20 mouse cellular contexts compared by ENCODE assay signal in the genomic region with DNA sequence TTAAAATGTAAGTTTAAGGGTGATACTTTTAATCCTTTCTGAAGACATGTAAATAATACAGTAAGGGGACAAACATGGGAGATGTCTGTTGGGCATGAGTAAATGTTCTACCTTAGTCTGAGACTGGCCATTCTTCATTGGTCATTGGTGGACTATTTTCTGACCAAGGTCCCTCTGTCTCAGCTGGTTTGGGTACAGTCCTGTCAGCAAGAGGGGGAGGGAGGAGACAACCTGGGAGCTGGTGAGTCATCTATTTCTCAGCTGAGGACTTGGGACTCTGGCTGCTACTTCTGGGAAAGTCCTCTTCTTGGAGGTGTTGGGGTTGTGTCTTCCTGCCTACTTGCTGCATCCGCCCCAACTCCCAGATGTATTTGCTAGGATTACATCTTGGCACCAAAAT. TPM values are rescaled to one million over a fixed set of nuclear protein-coding genes. Genes with fewer than 3 reads are reported as not detected.
A peak's percentile ranks its signal among the peaks of the same experiment; 100 is the strongest.
DNase-seq lines count a peak whose midpoint lies in the region; ATAC-seq and TF ChIP-seq lines count a peak whose summit lies in the region.
"Had no signal": no experiment of that assay in that cellular context is flagged by ENCODE, and none has a peak within 500 bp of the region (broad histone marks: within the 10 kb centered on the region; RNA-seq: fewer than 3 reads in every experiment).

No protein-coding gene starts in this region.

- TF ChIP-seq CTCF in kidney, adult 2 months (conservative IDR thresholded peaks at IDR 0.05; ENCODE audit: insufficient read depth, insufficient read length, low read depth, low read length) = no peak

- peak; percentile 92 for DNase-seq in kidney, adult 2 months
- DNase-seq in kidney, postnatal 10 days = no peak
- peak; percentile 39 for DNase-seq in kidney, postnatal 14 days
- peak; percentile 43 to 78 for DNase-seq in kidney, postnatal 25 days
- DNase-seq in yolk sac, embryonic 10.5 days (ENCODE audit: low spot score) = peak; percentile 73
- no peak for DNase-seq in layer of hippocampus, adult 9-10 months (ENCODE audit: low spot score)
- DNase-seq: adrenal gland, postnatal 25 days; B cell, adult 2 months; cerebellum, adult 2 months; cerebellum, postnatal 10 days; gastrocnemius, postnatal 36 days; heart, adult 11 months; heart, postnatal 36 days had no signal

- no peaks in the 10 kb centered on the region for H3K9me3 ChIP-seq in kidney, embryonic 15.5 days (replicated peaks)
- H3K9me3 ChIP-seq: embryonic facial prominence, embryonic 10.5 days; heart, embryonic 13.5 days; hindbrain, embryonic 15.5 days had no signal

- ATAC-seq in kidney, embryonic 15.5 days (replicated peaks; ENCODE audit: low FRiP score) = no peak
- ATAC-seq: CD4-positive, CD25-positive, alpha-beta regulatory T cell, adult 4 months; forebrain, embryonic 14.5 days had no signal

- no peak overlapping the region for H3K4me2 ChIP-seq in kidney, embryonic 15.5 days
- H3K4me2 ChIP-seq: heart, embryonic 13.5 days; hindbrain, embryonic 15.5 days had no signal

- H3K9ac ChIP-seq in kidney, embryonic 15.5 days = no peak overlapping the region
- H3K9ac ChIP-seq: heart, embryonic 13.5 days; hindbrain, embryonic 15.5 days had no signal

- 56% methylated on average over 1 of the region's 1 CpGs for WGBS in kidney, adult 2 months
- WGBS in kidney, embryonic 15.5 days = 77% methylated on average over 1 of the region's 1 CpGs

- peaks cover 2% of the 10 kb centered on the region; the same call in 1 of the 2 replicates for H3K4me1 ChIP-seq in kidney, adult 2 months (ENCODE audit: control insufficient read depth, insufficient read depth, low read length)
- H3K4me1 ChIP-seq in kidney, embryonic 15.5 days = peaks cover 9% of the 10 kb centered on the region

- no peak for TF ChIP-seq POLR2A in kidney, adult 2 months (IDR thresholded peaks at IDR 0.05; ENCODE audit: low read depth, low read length)

- no peaks in the 10 kb centered on the region for H3K36me3 ChIP-seq in kidney, adult 2 months (ENCODE audit: control insufficient read depth, insufficient read depth, low read length)
- no peaks in the 10 kb centered on the region for H3K36me3 ChIP-seq in kidney, embryonic 15.5 days
- H3K36me3 ChIP-seq: embryonic facial prominence, embryonic 10.5 days; heart, embryonic 13.5 days; hindbrain, embryonic 15.5 days had no signal

- no peaks in the 10 kb centered on the region for H3K27me3 ChIP-seq in kidney, adult 2 months (replicated peaks; ENCODE audit: control insufficient read depth, insufficient read depth, low read length)
- H3K27me3 ChIP-seq in kidney, embryonic 15.5 days = peaks cover 16% of the 10 kb centered on the region
- H3K27me3 ChIP-seq: hindbrain, embryonic 15.5 days had no signal

- no peak overlapping the region for H3K27ac ChIP-seq in kidney, adult 2 months (ENCODE audit: insufficient read depth, low read depth, low read length)
- no peak overlapping the region for H3K27ac ChIP-seq in kidney, embryonic 15.5 days
- H3K27ac ChIP-seq: embryonic facial prominence, embryonic 10.5 days; heart, embryonic 13.5 days; hindbrain, embryonic 15.5 days had no signal

- no peak overlapping the region for H3K4me3 ChIP-seq in kidney, adult 2 months (ENCODE audit: insufficient read depth, low read depth, low read length)
- no peak overlapping the region for H3K4me3 ChIP-seq in kidney, embryonic 15.5 days (replicated peaks)
- H3K4me3 ChIP-seq: embryonic facial prominence, embryonic 10.5 days; heart, embryonic 13.5 days; hindbrain, embryonic 15.5 days had no signal

RNA-seq across cellular contexts. Expression of a gene that starts 3.1 kb away (rescaled TPM):
- polyA plus RNA-seq in kidney, adult 2 months (2012; rRNA removed) = 5.9 and 7.8 TPM in 2 replicates
- polyA plus RNA-seq in kidney, embryonic 15.5 days (2015; fragmentation: Nextera tagmentation; extraction: Ambion mirVana) = 0.72 and 1.1 TPM in 2 replicates
- polyA plus RNA-seq: CD4-positive, CD25-positive, alpha-beta regulatory T cell, adult 4 months; heart, postnatal 0 days had no signal

RNA-seq across cellular contexts. Expression of a gene that starts 14.4 kb away (rescaled TPM):
- polyA plus RNA-seq in kidney, adult 2 months (2012; rRNA removed) = 24.0 and 27.4 TPM in 2 replicates
- 17.6 and 19.6 TPM in 2 replicates for polyA plus RNA-seq in kidney, embryonic 15.5 days (2015; fragmentation: Nextera tagmentation; extraction: Ambion mirVana)

RNA-seq across cellular contexts. Expression of a gene that starts 37.0 kb away (rescaled TPM):
- polyA plus RNA-seq in kidney, adult 2 months (2012; rRNA removed) = 86.7 and 91.1 TPM in 2 replicates
- polyA plus RNA-seq in kidney, embryonic 15.5 days (2015; fragmentation: Nextera tagmentation; extraction: Ambion mirVana) = 34.3 and 34.7 TPM in 2 replicates
- polyA plus RNA-seq: CD4-positive, CD25-positive, alpha-beta regulatory T cell, adult 4 months had no signal

RNA-seq across cellular contexts. Expression of a gene that starts 44.4 kb away (rescaled TPM):
- 1.6 and 1.9 TPM in 2 replicates for polyA plus RNA-seq in kidney, adult 2 months (2012; rRNA removed)
- 0.68 and 0.80 TPM in 2 replicates for polyA plus RNA-seq in kidney, embryonic 15.5 days (2015; fragmentation: Nextera tagmentation; extraction: Ambion mirVana)
- polyA plus RNA-seq: CD4-positive, CD25-positive, alpha-beta regulatory T cell, adult 4 months; cerebellum, adult 2 months; forebrain, embryonic 14.5 days; heart, embryonic 13.5 days; heart, postnatal 0 days; hindbrain, embryonic 15.5 days had no signal

RNA-seq across cellular contexts. Expression of a gene that starts 51.5 kb away (rescaled TPM):
- 14.6 and 15.9 TPM in 2 replicates for polyA plus RNA-seq in kidney, adult 2 months (2012; rRNA removed)
- 9.9 and 10.5 TPM in 2 replicates for polyA plus RNA-seq in kidney, embryonic 15.5 days (2015; fragmentation: Nextera tagmentation; extraction: Ambion mirVana)
- polyA plus RNA-seq: CD4-positive, CD25-positive, alpha-beta regulatory T cell, adult 4 months had no signal

Comparison
In these comparisons a context has a peak if more than half of its experiments do, and no peak if none do; other contexts are left out.
1. DNase-seq: peak in kidney, adult 2 months (single experiment), kidney, postnatal 14 days (single experiment), kidney, postnatal 25 days (2 of 2) and yolk sac, embryonic 10.5 days (single experiment); none in kidney, postnatal 10 days (single experiment) and layer of hippocampus, adult 9-10 months (single experiment).